Mouse (Mus musculus) kidney, embryonic 14.5 days (tissue): ENCODE data around the gene Ajm1. TPM values are rescaled to one million over a fixed set of nuclear protein-coding genes. Genes with fewer than 3 reads are reported as not detected.

Experiments used
- ATAC-seq: fragments of 200-750 bp; cut with Nextera tagmentation; 2 replicates; pipeline ENCODE4 v1.8.0; 2017; ENCODE audit warnings: moderate number of reproducible peaks, mild to moderate bottlenecking, moderate TSS enrichment, moderate library complexity; ENCODE audit not compliant: low FRiP score, low TSS enrichment
- H3K27ac ChIP-seq: fragments of 300-500 bp; sonication (generic); 2 replicates; pipeline ENCODE4 v1.5.1; 2014; ENCODE audit warnings: low read depth, mild to moderate bottlenecking, low read length, moderate library complexity, mixed read lengths
- H3K27me3 ChIP-seq: fragments of 300-500 bp; sonication (generic); 2 replicates; pipeline ENCODE4 v1.6.1; 2014; ENCODE audit warnings: mild to moderate bottlenecking, low read length; ENCODE audit not compliant: control insufficient read depth, insufficient read depth
- H3K36me3 ChIP-seq: fragments of 300-500 bp; sonication (generic); 2 replicates; pipeline ENCODE4 v1.6.1; 2014; ENCODE audit warnings: low read length, mixed read lengths; ENCODE audit not compliant: control insufficient read depth, insufficient read depth
- H3K4me1 ChIP-seq: fragments of 300-500 bp; sonication (generic); 2 replicates; pipeline ENCODE4 v1.6.1; 2014; ENCODE audit warnings: low read length, mixed read lengths; ENCODE audit not compliant: control insufficient read depth, insufficient read depth
- H3K4me2 ChIP-seq: fragments of 300-500 bp; sonication (generic); replicated peaks from 2 replicates; pipeline ENCODE4 v1.6.1; 2014; ENCODE audit warnings: low read depth, mild to moderate bottlenecking, low read length
- H3K4me3 ChIP-seq: fragments of 300-500 bp; sonication (generic); 2 replicates; pipeline ENCODE4 v1.5.1; 2014; ENCODE audit warnings: mild to moderate bottlenecking, low read length
- H3K9ac ChIP-seq: fragments of 300-500 bp; sonication (generic); 2 replicates; pipeline ENCODE4 v1.6.1; 2014; ENCODE audit warnings: low read depth, mild to moderate bottlenecking, low read length, moderate library complexity
- H3K9me3 ChIP-seq: fragments of 300-500 bp; sonication (generic); 2 replicates; pipeline ENCODE4 v1.6.1; 2016; ENCODE audit warnings: low read length; ENCODE audit not compliant: control insufficient read depth
- WGBS: fragments of 180-500 bp; shearing (Covaris S2); extraction: QIAGEN DNeasy Blood & Tissue Kit; methylation state at CpG from one replicate; pipeline ENCODE4 v1.1.7; 2014; 5-methylcytosine and 5-hydroxymethylcytosine counted together
- polyA plus RNA-seq: library from polyadenylated mRNA; unstranded; fragments of >200 nt; fragmentation: Nextera tagmentation; extraction: Ambion mirVana; gene quantifications from 2 replicates; pipeline ENCODE4 v1.2.1, GENCODE M21; 2014

Ajm1 gene
- polyA plus RNA-seq, 1 experiment from 2014 or later: 0.18 TPM

- Histone ChIP-seq H3K4me1 (no peaks in the 10 kb centered on the region), H3K4me3 (no peak overlapping the region), H3K9ac (no peak overlapping the region), H3K36me3 (peaks cover 90% of the 10 kb centered on the region), H3K27me3 (no peaks in the 10 kb centered on the region), H3K4me2 (no peak overlapping the region), H3K27ac (no peak overlapping the region), H3K9me3 (no peaks in the 10 kb centered on the region)
- 94% methylated on average over 8 of the region's 8 CpGs for WGBS
- no peak for ATAC-seq
Observed at GRCm38 (mm10) chr2:25588227-25588907, 6.8 kb upstream of the Ajm1 start.

GRCm38 (mm10) chr2:25587290-25587689 is 5.7 kb upstream of the Ajm1 start:
- no peak overlapping the region for H3K27ac ChIP-seq
- no peak overlapping the region for H3K4me2 ChIP-seq
- H3K9me3 ChIP-seq: no peaks in the 10 kb centered on the region
- WGBS: 88% methylated on average over 8 of the region's 8 CpGs
- H3K4me3 ChIP-seq: no peak overlapping the region
- peaks cover 84% of the 10 kb centered on the region for H3K36me3 ChIP-seq
- H3K9ac ChIP-seq: no peak overlapping the region
- no peak for ATAC-seq
- no peaks in the 10 kb centered on the region for H3K27me3 ChIP-seq
- H3K4me1 ChIP-seq: peaks cover 6% of the 10 kb centered on the region

- H3K9me3 ChIP-seq: no peaks in the 10 kb centered on the region
- WGBS: 94% methylated on average over 3 of the region's 3 CpGs
- H3K9ac ChIP-seq: no peak overlapping the region
- no peak overlapping the region for H3K4me2 ChIP-seq
- H3K4me1 ChIP-seq: peaks cover 13% of the 10 kb centered on the region
- peaks cover 68% of the 10 kb centered on the region for H3K36me3 ChIP-seq
- H3K27ac ChIP-seq: no peak overlapping the region
- H3K27me3 ChIP-seq: peaks cover 6% of the 10 kb centered on the region
- no peak for ATAC-seq
- H3K4me3 ChIP-seq: no peak overlapping the region
Observed at GRCm38 (mm10) chr2:25585601-25586000, 4.0 kb upstream of the Ajm1 start.

GRCm38 (mm10) chr2:25584856-25585255 is 3.3 kb upstream of the Ajm1 start:
- Histone ChIP-seq H3K27me3 (peaks cover 14% of the 10 kb centered on the region), H3K4me2 (no peak overlapping the region), H3K27ac (no peak overlapping the region), H3K4me3 (no peak overlapping the region), H3K9me3 (no peaks in the 10 kb centered on the region), H3K9ac (no peak overlapping the region), H3K4me1 (peaks cover 15% of the 10 kb centered on the region), H3K36me3 (peaks cover 64% of the 10 kb centered on the region)
- ATAC-seq: no peak
- 91% methylated on average over 4 of the region's 4 CpGs for WGBS

GRCm38 (mm10) chr2:25584152-25584551 is 2.6 kb upstream of the Ajm1 start:
- Histone ChIP-seq H3K27me3 (peaks cover 21% of the 10 kb centered on the region), H3K27ac (no peak overlapping the region), H3K9ac (no peak overlapping the region), H3K4me2 (no peak overlapping the region), H3K9me3 (no peaks in the 10 kb centered on the region), H3K4me1 (peaks cover 22% of the 10 kb centered on the region), H3K4me3 (no peak overlapping the region), H3K36me3 (peaks cover 57% of the 10 kb centered on the region)
- no peak for ATAC-seq
- 91% methylated on average over 3 of the region's 3 CpGs for WGBS

- H3K27ac ChIP-seq: no peak overlapping the region
- WGBS: 60% methylated on average over 4 of the region's 4 CpGs
- H3K4me2 ChIP-seq: no peak overlapping the region
- H3K4me3 ChIP-seq: no peak overlapping the region
- H3K4me1 ChIP-seq: peaks cover 22% of the 10 kb centered on the region
- peaks cover 26% of the 10 kb centered on the region for H3K27me3 ChIP-seq
- peaks cover 55% of the 10 kb centered on the region for H3K36me3 ChIP-seq
- no peak for ATAC-seq
- no peaks in the 10 kb centered on the region for H3K9me3 ChIP-seq
- no peak overlapping the region for H3K9ac ChIP-seq
Observed at GRCm38 (mm10) chr2:25583571-25583970, 2.0 kb upstream of the Ajm1 start.

GRCm38 (mm10) chr2:25583120-25583481 is 1.5 kb upstream of the Ajm1 start:
- Histone ChIP-seq H3K4me2 (no peak overlapping the region), H3K4me3 (no peak overlapping the region), H3K27ac (no peak overlapping the region), H3K4me1 (peaks cover 26% of the 10 kb centered on the region), H3K36me3 (peaks cover 51% of the 10 kb centered on the region), H3K27me3 (peaks cover 31% of the 10 kb centered on the region), H3K9me3 (no peaks in the 10 kb centered on the region), H3K9ac (no peak overlapping the region)
- 81% methylated on average over 6 of the region's 6 CpGs for WGBS
- no peak for ATAC-seq

GRCm38 (mm10) chr2:25582466-25583119 is 1.0 kb upstream of the Ajm1 start:
- 55% methylated on average over 12 of the region's 12 CpGs for WGBS
- peaks cover 31% of the 10 kb centered on the region for H3K4me1 ChIP-seq
- H3K27me3 ChIP-seq: peaks cover 36% of the 10 kb centered on the region
- no peak overlapping the region for H3K27ac ChIP-seq
- peaks cover 46% of the 10 kb centered on the region for H3K36me3 ChIP-seq
- no peak overlapping the region for H3K9ac ChIP-seq
- H3K9me3 ChIP-seq: no peaks in the 10 kb centered on the region
- H3K4me2 ChIP-seq: no peak overlapping the region
- ATAC-seq: no peak
- H3K4me3 ChIP-seq: no peak overlapping the region

- Histone ChIP-seq H3K9me3 (peaks cover 2% of the 10 kb centered on the region; the same call in 1 of the 2 replicates), H3K4me3 (no peak overlapping the region), H3K4me1 (peaks cover 37% of the 10 kb centered on the region), H3K27me3 (peaks cover 43% of the 10 kb centered on the region), H3K9ac (no peak overlapping the region), H3K27ac (no peak overlapping the region), H3K36me3 (peaks cover 39% of the 10 kb centered on the region), H3K4me2 (peak overlapping the region; percentile 61)
- no peak for ATAC-seq
- whole genome bisulfite sequencing: 33% methylated on average over 6 of the region's 6 CpGs
Observed at GRCm38 (mm10) chr2:25581901-25582301, 344 bp upstream of the Ajm1 start.
